Mouse (Mus musculus) forebrain, embryonic 12.5 days (tissue): ENCODE results near the gene Mto1. TPM values are rescaled to one million over a fixed set of nuclear protein-coding genes. Genes with fewer than 3 reads are reported as not detected.
"Not testable (repeated sequence)": the region's sequence is repeated elsewhere in the genome, so short reads cannot be mapped to it uniquely, and the experiment has no call there.

ENCODE experiments used
- ATAC-seq: fragments of 200-750 bp; cut with Nextera tagmentation; 2 replicates; pipeline ENCODE4 v1.8.0; 2017; ENCODE audit warnings: moderate TSS enrichment; ENCODE audit not compliant: low FRiP score
- H3K27ac ChIP-seq: fragments of 300-500 bp; sonication (generic); 2 replicates; pipeline ENCODE4 v1.5.1; 2016; ENCODE audit warnings: mild to moderate bottlenecking
- H3K27me3 ChIP-seq: fragments of 300-500 bp; sonication (generic); 2 replicates; pipeline ENCODE4 v1.6.1; 2016; ENCODE audit warnings: mild to moderate bottlenecking
- H3K36me3 ChIP-seq: fragments of 300-500 bp; sonication (generic); replicated peaks from 2 replicates; pipeline ENCODE4 v1.6.1; 2016; ENCODE audit warnings: mild to moderate bottlenecking
- H3K4me1 ChIP-seq: fragments of 300-500 bp; sonication (generic); 2 replicates; pipeline ENCODE4 v1.6.1; 2016
- H3K4me2 ChIP-seq: fragments of 300-500 bp; sonication (generic); 2 replicates; pipeline ENCODE4 v1.6.1; 2016; ENCODE audit warnings: mild to moderate bottlenecking, moderate library complexity
- H3K4me3 ChIP-seq: fragments of 300-500 bp; sonication (generic); replicated peaks from 2 replicates; pipeline ENCODE4 v1.5.1; 2016; ENCODE audit warnings: mild to moderate bottlenecking
- H3K9ac ChIP-seq: fragments of 300-500 bp; sonication (generic); 2 replicates; pipeline ENCODE4 v1.6.1; 2016; ENCODE audit warnings: mild to moderate bottlenecking
- H3K9me3 ChIP-seq: fragments of 300-500 bp; sonication (generic); 2 replicates; pipeline ENCODE4 v1.6.1; 2016
- WGBS: fragments of 180-500 bp; shearing (Covaris S2); methylation state at CpG from one replicate; pipeline ENCODE4 v1.1.7; 2016; 5-methylcytosine and 5-hydroxymethylcytosine counted together
- microRNA-seq: library from miRNA; unstranded; fragments of <30 nt; microRNA quantifications from one replicate; pipeline ENCODE4, GENCODE M21; 2017
- polyA plus RNA-seq: library from polyadenylated mRNA; unstranded; fragments of >200 nt; fragmentation: Nextera tagmentation; extraction: Ambion mirVana; gene quantifications from 2 replicates; pipeline ENCODE4 v1.2.1, GENCODE M21; 2016

Gene Mto1
- polyA plus RNA-seq, 1 experiment from 2014 or later: 26.1 TPM

DNA sequence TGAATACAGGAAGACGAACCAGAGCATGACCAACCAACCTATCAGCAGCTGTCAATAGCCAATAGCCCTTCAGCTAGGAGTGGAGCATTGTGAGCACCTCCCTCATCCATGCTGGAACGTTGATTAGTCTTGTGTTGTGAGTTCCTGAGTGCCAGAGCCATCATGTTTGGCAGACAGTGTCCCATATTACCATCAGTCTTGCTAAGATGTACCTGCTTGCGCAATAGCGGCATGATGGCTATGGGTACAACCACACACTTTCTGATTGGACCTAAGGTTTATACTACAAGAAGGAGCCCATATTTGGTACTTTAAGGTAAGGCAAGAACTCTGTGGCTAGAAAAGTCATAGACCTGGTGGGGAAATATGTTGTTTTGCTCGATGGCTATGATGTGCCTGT, 63.7 kb downstream of the Mto1 start:
- WGBS: 94% methylated on average over 5 of the region's 5 CpGs
- no peak overlapping the region for H3K4me2 ChIP-seq
- no peak overlapping the region for H3K27ac ChIP-seq
- no peak overlapping the region for H3K4me3 ChIP-seq
- ATAC-seq: no peak
- no peaks in the 10 kb centered on the region for H3K27me3 ChIP-seq
- H3K4me1 ChIP-seq: no peaks in the 10 kb centered on the region
- H3K9ac ChIP-seq: no peak overlapping the region
- no peaks in the 10 kb centered on the region for H3K36me3 ChIP-seq
- H3K9me3 ChIP-seq: no peaks in the 10 kb centered on the region

DNA sequence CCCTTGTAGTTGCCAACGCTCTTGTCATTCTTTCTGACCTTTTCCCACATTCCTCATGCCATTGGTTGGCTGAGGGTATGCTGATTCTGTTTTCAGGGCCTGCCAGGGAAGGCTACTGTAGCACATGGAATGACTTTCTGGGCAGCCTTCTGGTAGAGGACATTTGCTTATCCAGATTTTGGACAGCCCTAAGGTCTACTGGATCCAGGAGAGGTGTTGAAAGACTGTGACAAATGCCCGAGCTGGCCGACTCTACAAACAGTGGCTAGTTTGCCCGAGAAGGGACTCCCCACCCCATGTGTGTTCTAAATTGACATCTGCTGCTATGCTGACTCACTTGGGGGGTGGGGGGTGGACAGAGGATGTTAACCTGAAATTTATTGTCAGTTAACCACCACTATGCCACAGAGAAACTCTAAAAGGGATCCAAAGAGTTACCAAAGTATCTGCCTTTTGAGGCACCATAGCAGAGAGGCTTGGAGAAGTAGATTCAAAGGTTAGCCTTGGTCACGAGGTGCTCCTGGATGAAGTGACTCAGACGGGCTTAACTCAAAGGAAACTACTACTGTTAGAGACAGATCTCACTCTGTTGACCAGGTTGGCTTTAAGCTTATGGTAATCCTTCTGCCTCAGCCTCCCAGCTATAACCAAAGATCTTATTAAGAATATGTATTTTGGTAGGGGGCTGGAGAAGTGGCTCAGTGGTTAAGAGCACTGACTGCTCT, 65.9 kb downstream of the Mto1 start:
- Histone ChIP-seq H3K9ac (no peak overlapping the region), H3K4me1 (no peaks in the 10 kb centered on the region), H3K36me3 (no peaks in the 10 kb centered on the region), H3K27ac (no peak overlapping the region), H3K9me3 (no peaks in the 10 kb centered on the region), H3K4me3 (no peak overlapping the region), H3K4me2 (no peak overlapping the region), H3K27me3 (no peaks in the 10 kb centered on the region)
- no peak for ATAC-seq
- WGBS: 86% methylated on average over 6 of the region's 6 CpGs

DNA sequence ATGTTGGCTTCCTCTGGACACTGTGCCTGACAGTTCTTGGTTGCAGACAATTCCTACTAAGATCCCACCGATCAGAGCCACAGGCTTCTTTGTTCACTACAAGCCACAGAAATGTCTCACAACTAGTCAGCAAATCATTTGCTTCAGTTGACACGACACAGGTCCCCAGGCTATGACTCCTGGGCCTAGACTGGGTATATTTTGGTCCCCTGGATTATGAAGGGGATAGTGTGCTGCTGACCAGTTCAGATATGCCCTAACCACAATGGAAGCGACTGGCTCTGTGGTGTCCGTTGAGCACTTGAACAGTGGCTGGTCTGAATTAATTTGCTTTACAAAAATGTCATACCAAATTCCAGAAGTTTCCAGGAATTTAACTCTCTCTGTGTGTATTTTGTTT, 66.7 kb downstream of the Mto1 start:
- Histone ChIP-seq H3K27ac (no peak overlapping the region), H3K4me2 (no peak overlapping the region), H3K4me1 (peaks cover 1% of the 10 kb centered on the region; the same call in 1 of the 2 replicates), H3K36me3 (no peaks in the 10 kb centered on the region), H3K4me3 (no peak overlapping the region), H3K9me3 (no peaks in the 10 kb centered on the region), H3K27me3 (no peaks in the 10 kb centered on the region), H3K9ac (no peak overlapping the region)
- ATAC-seq: no peak
- WGBS: 80% methylated on average over 4 of the region's 4 CpGs

DNA sequence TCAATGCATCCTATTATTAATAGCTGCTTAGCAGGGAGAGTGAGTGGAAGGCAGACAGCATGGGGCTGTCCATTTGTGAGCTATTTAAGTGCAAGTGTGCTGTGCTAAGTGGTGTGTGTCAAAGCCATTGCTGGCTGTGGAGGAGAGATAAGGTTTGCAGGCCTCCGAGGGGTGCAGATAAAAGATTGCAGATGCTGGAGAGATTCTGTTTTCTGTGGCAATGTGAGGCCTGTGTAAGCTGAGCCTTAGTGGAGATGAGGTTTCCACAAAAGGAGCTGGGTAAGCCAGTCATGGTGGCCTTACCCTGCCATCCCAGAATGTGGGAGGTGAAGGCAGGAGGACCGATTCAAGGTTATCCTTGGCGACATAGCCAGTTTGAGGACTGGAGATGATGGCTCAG, 68.1 kb downstream of the Mto1 start:
- H3K27ac ChIP-seq: no peak overlapping the region
- ATAC-seq: no peak
- H3K9me3 ChIP-seq: no peaks in the 10 kb centered on the region
- H3K4me2 ChIP-seq: no peak overlapping the region
- H3K9ac ChIP-seq: no peak overlapping the region
- no peaks in the 10 kb centered on the region for H3K36me3 ChIP-seq
- 87% methylated on average over 3 of the region's 3 CpGs for WGBS
- no peaks in the 10 kb centered on the region for H3K27me3 ChIP-seq
- H3K4me3 ChIP-seq: no peak overlapping the region
- H3K4me1 ChIP-seq: peaks cover 8% of the 10 kb centered on the region

DNA sequence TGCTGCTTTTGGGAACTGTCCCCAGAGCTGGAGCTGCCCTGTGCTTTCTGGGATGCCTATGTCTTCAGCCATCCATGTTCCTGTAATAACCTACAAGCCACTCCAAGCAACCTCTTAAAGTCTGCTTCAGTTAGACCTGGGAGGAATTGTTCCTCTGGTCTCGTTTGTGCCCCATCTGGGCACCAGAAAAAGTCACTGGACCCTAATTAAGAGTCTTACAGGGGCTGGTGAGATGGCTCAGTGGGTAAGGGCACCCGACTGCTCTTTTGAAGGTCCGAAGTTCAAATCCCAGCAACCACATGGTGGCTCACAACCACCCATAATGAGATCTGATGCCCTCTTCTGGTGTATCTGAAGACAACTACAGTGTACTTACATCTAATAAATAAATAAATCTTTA, 69.2 kb downstream of the Mto1 start:
- H3K4me2 ChIP-seq, H3K9me3 ChIP-seq, ATAC-seq, H3K4me3 ChIP-seq, H3K36me3 ChIP-seq, H3K27me3 ChIP-seq, H3K9ac ChIP-seq, H3K27ac ChIP-seq: not testable (repeated sequence)
- 70% methylated on average over 3 of the region's 3 CpGs for WGBS
- peaks cover 15% of the 10 kb centered on the region for H3K4me1 ChIP-seq

DNA sequence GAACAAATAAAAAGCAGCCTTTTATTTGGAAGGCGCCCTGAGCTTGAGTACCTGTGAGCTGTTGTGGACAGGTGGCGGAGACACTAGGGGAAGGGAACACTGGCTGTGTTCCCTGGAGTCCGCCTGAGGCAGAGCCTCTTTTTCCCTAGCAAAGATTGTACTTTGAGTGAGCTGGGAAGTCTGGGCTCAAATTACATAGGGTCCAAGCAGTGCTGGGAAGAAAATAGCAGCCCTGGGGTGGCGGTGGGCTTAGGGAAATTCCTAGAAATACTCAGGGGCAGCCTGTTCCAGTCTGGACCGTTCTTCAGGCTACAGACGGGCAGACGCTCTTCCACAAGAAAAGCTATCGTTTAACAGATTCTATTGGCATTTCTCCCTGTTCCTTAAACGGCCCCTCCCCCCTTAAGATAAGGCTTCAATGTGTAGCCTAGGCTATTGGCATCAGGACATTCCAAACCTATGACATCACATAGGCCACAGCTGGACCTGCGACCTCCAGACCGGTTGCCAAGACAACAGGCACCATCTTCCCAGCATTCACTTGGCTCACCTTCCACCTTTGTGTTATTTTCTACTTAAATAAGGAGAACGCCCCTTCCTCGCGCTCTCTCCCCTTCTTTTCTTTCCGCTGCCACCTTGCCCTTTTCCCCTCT, 72.2 kb downstream of the Mto1 start:
- ATAC-seq: peak; percentile 91
- Histone ChIP-seq H3K4me1 (peaks cover 15% of the 10 kb centered on the region), H3K27me3 (no peaks in the 10 kb centered on the region), H3K4me2 (peak overlapping the region; percentile 65), H3K9me3 (no peaks in the 10 kb centered on the region), H3K9ac (peak overlapping the region; percentile 71), H3K36me3 (peaks cover 15% of the 10 kb centered on the region), H3K27ac (peak overlapping the region; percentile 93), H3K4me3 (peak overlapping the region; percentile 58)
- under 1% methylated on average over 15 of the region's 15 CpGs for WGBS

DNA sequence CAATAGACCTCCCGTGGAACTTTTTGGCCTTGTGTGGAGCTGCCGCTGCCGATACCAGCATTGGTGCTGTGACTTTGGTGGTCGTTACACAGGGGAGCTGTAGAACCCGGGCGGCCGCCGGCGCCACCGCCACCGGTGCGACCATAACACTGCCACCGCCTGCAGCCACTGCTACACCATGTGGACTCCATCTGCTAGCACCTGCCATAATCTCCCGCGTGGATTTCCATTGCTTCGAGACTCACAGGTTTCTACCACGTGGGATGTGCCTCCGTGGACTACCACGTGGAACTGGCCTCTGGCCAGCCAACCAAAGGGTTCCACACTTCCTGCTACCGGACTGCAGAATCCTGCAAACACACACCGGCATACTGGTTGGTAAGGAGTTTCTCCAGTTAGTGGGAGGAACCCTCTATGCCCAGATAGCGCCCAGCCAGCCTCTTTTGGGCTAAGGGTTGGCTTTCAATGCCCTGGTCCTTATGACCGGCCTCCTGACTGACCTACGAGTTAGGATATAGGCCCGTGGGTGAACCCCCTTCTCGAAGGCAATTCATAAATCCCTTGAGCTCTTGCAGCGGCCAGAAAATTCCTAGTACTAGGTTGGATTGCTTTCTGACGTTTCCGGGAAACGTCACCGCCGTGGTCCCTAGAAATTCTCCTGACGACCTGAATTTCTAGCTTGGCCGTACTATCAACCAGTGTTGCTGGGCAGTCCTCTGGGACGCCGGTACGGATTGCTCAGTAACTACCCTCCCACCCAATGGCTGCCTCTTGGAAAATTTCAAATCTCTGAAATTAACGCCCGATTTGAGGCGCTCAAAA, 73.0 kb downstream of the Mto1 start:
- WGBS: 1% methylated on average over 40 of the region's 40 CpGs
- H3K4me2 ChIP-seq: peak overlapping the region; percentile 65

DNA sequence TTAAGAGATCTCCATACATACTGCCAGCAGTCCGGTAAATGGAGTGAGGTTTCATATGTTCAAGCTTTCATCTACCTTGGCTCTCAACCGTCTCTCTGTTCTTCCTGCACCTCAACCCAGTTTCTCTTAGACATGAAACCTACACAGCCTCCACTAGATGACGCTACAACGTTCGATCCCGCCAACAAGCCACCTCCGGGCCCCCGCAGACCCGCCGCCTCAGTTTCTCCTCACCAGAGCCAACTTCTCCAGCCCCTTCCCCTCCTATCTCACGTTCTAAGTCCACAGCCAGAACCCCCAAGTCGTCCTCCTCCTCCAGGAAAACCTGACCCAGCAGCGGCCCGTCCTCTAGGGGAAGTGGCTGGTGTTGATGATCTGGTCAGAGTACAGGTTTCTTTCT, 73.7 kb downstream of the Mto1 start:
- Histone ChIP-seq H3K27ac (peak overlapping the region; percentile 93), H3K4me1 (peaks cover 15% of the 10 kb centered on the region), H3K27me3 (no peaks in the 10 kb centered on the region), H3K4me2 (peak overlapping the region; percentile 65), H3K4me3 (peak overlapping the region; percentile 58), H3K9ac (peak overlapping the region; percentile 71), H3K36me3 (peaks cover 18% of the 10 kb centered on the region), H3K9me3 (no peaks in the 10 kb centered on the region)
- ATAC-seq: 0 out of 2 replicates have a peak, but pooled peaks have one; percentile 12
- WGBS: 32% methylated on average over 14 of the region's 14 CpGs

More for the DNA sequence above, 73.0 kb downstream of the Mto1 start:
- H3K4me1 ChIP-seq: peaks cover 15% of the 10 kb centered on the region
- H3K4me3 ChIP-seq: peak overlapping the region; percentile 58
- no peaks in the 10 kb centered on the region for H3K9me3 ChIP-seq
- H3K9ac ChIP-seq: peak overlapping the region; percentile 71
- peaks cover 18% of the 10 kb centered on the region for H3K36me3 ChIP-seq
- no peaks in the 10 kb centered on the region for H3K27me3 ChIP-seq
- H3K27ac ChIP-seq: peak overlapping the region; percentile 93
- ATAC-seq: peak; percentile 75

Small RNAs within 50 kb of the gene (microRNA-seq; reads per million reads assigned to microRNA genes)
- gene Gm26377: not detected

Other genes starting within 250 kb of the Mto1 start
- gene Gsta1, start 217.6 kb upstream of the Mto1 start, polyA plus RNA-seq: not detected in 2 replicates
- gene Gm3776, start 191.1 kb upstream of the Mto1 start, polyA plus RNA-seq: not detected in 2 replicates
- not detected in 2 replicates for gene Gm10639, start 158.3 kb upstream of the Mto1 start, polyA plus RNA-seq
- gene Omt2a, start 133.4 kb upstream of the Mto1 start, polyA plus RNA-seq: not detected in 2 replicates
- gene Omt2b, start 120.6 kb upstream of the Mto1 start, polyA plus RNA-seq: not detected in 2 replicates
- not detected in 2 replicates for gene Gsta2, start 92.4 kb upstream of the Mto1 start, polyA plus RNA-seq
- gene Dppa5a, start 80.0 kb upstream of the Mto1 start, polyA plus RNA-seq: 0.81 and 1.8 TPM in 2 replicates
- gene Ooep, start 69.5 kb upstream of the Mto1 start, polyA plus RNA-seq: 5.6 and 6.3 TPM in 2 replicates
- 0.17 and 0.27 TPM in 2 replicates for gene Ddx43, start 52.4 kb upstream of the Mto1 start, polyA plus RNA-seq
- gene Cgas, start 5.0 kb upstream of the Mto1 start, polyA plus RNA-seq: 0.46 and 0.69 TPM in 2 replicates
- 0.68 and 0.75 TPM in 2 replicates for gene Gm17324, start 578 bp downstream of the Mto1 start, polyA plus RNA-seq
- 3,508 and 3,592 TPM in 2 replicates for gene Eef1a1, start 40.9 kb downstream of the Mto1 start, polyA plus RNA-seq
- 13.5 and 13.7 TPM in 2 replicates for gene Slc17a5, start 139.8 kb downstream of the Mto1 start, polyA plus RNA-seq
- gene Cd109, start 167.3 kb downstream of the Mto1 start, polyA plus RNA-seq: 3.6 and 4.1 TPM in 2 replicates